10 mouse cellular contexts compared by ENCODE assay signal in the genomic region with DNA sequence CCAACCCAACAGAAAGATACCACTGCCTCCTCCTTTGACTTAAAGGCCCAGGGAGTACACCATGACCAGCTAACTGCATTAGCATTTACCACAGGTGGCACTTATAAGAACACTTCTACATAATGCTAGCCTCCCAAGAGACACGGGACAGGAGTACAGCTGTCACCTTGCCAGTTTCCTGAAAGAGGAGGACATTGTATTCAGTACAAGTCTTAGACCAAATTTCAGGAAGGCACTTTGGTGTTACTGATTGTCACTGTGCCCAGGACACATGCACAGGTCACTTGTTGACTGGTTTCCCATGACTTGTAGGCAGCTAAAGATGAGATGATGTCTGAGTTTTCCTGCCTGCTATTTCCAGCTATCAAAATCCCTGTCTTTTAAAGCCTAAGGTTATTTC.
"Had no signal": no experiment of that assay in that cellular context is flagged by ENCODE, and none has a peak within 500 bp of the region (broad histone marks: within the 10 kb centered on the region; RNA-seq: fewer than 3 reads in every experiment).

No protein-coding gene starts in this region.

- H3K27me3 ChIP-seq: liver, embryonic 13.5 days; lung, embryonic 15.5 days; midbrain, embryonic 13.5 days had no signal

- H3K4me2 ChIP-seq: liver, embryonic 13.5 days; lung, embryonic 15.5 days; midbrain, embryonic 13.5 days had no signal

- H3K27ac ChIP-seq: kidney, postnatal 0 days; left cerebral cortex, adult 2 months; limb, embryonic 10.5 days; liver, embryonic 13.5 days; lung, embryonic 15.5 days; midbrain, embryonic 13.5 days had no signal

- H3K9ac ChIP-seq: liver, embryonic 13.5 days; liver, postnatal 0 days; lung, embryonic 15.5 days; midbrain, embryonic 13.5 days had no signal

- ATAC-seq: liver, postnatal 0 days; midbrain, embryonic 13.5 days had no signal

- H3K4me3 ChIP-seq: left cerebral cortex, adult 2 months; limb, embryonic 10.5 days; liver, embryonic 13.5 days; lung, embryonic 15.5 days; midbrain, embryonic 13.5 days had no signal

- DNase-seq: liver, embryonic 13.5 days; liver, postnatal 0 days; lung, postnatal 14 days; right cerebral cortex, postnatal 14 days; thymus, postnatal 36 days had no signal

- H3K9me3 ChIP-seq: limb, embryonic 10.5 days; liver, embryonic 13.5 days; lung, embryonic 15.5 days; midbrain, embryonic 13.5 days had no signal

- H3K4me1 ChIP-seq: limb, embryonic 10.5 days; lung, embryonic 15.5 days; midbrain, embryonic 13.5 days had no signal
